Mouse (Mus musculus) c-Kit-positive CD71-positive TER-119-positive erythroid progenitor cells, embryonic 14.5 days (primary cell): ENCODE results near the gene Cse1l.

Experiments
- DNase-seq: peaks from one replicate; pipeline ENCODE4 v3.0.0-alpha.2; 2013; ENCODE audit warnings: low spot score

The Cse1l gene

DNA sequence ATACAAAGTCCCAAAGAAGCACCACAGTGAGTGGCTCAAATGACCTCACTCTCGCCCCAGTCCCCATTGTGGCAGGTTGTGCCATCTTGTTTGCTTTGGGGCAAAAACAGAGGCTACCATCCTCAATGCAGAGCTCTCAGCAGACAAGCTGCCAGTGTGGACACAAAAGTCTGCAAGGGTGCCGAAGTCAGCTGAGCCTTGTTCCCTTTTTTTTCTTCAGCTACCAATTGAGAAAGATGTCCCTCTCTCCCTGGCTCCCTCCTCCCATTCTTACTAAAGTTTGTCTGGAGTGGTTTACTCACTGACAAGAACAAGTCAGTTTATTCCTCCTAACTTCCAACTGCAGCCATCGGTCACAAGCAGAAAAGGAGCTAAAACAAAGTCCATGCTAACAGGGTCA, 70.5 kb downstream of the Cse1l start:
- DNase-seq = no peak

DNA sequence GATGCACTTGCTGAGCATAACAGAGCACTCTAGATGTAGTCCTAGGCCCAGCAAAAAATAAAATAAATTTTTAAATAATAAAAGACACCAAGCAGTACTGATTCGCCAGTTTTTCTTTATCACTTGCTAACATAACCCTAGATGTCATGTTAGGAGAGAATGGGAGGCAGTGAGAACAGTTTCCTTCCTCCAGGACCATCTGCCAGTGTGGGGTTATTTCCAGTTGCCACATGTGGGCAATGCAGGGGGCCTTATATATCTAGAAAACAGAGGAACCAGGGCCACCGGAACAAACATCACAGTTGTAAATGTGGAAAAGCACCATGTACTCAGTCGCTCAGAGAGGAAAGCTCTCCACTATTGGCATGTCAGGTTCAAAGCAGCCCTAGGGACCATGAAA, 71.7 kb downstream of the Cse1l start:
- DNase-seq = no peak

DNA sequence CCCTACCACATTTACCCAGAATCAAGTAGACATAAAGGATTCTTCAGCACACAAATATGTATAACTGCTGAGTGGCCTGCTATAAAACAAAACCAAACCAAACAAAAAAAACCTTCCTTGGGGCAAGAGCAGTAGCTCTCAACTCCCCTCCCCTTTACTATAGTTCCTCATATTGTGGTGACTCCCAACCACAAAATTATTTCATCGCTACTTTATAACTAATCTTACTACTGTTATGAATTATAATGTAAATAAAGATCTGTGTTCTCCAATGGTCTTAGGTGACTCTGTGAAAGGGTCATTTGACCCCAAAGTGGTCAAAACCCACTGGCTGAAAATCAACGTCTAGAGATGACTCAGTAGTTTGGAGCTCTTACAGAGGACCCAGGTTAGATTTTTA, 74.3 kb downstream of the Cse1l start:
- no peak for DNase-seq

DNA sequence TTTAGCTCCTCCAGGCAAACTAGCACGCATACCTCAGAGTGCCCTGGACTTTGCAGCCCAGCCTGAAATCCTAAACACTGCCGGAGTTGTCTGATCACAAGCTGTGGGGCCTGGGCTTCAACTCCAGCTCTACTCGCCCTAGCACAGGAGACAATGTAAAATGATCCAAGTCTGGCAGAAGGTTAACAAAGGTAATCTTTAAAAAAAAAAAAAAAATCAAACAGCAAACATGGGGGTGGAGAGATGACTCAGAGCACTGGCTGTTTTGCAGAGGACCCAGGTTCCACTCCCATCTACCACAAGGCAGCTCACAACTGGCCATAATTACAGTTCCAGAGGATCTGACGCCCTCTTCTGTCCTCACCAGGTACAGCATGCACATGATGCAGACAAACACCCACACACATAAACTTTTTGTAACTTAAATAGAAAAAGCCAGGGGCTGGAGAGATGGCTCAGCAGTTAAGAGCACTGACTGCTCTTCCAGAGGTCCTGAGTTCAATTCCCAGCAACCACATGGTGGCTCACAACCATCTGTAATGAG, 77.6 kb downstream of the Cse1l start:
- DNase-seq = no peak

DNA sequence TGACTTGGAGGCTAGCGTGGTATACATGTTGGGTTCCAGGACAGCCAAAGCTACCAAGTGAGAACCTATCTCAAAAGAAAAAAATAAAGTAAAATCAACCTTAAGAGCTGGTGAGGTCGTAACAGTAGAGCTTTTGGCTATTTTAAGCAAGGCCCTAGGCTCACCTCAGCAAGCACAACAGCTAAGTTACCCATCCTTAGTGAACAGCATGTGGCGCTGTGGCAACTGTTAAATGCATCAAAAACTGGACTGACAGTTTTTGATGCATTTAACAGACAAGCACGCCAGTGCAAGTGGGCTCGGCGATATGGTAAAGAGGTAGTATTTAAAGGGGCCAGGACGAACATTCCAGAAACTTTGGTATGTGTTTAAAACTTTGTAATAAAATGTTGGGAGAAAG, 85.0 kb downstream of the Cse1l start:
- no peak for DNase-seq

DNA sequence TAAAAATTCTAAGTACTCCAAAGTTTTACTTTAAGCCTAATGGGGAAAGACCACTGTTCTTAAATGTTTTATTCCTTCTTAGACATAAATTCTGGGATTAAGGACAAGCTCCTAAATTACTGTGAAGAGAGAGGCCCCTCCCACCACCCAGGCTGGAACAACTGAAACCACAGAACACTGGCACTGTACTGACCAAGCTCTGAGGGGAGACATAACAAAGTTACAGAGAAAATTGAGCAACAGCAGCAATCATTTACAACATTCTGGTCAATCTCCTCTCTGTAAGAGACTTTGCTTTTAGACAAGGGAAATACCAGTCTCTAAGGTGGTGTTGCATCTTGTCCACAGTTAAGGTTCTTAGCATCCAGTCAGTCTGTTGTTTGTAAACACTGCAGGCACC, 86.1 kb downstream of the Cse1l start:
- DNase-seq = no peak

DNA sequence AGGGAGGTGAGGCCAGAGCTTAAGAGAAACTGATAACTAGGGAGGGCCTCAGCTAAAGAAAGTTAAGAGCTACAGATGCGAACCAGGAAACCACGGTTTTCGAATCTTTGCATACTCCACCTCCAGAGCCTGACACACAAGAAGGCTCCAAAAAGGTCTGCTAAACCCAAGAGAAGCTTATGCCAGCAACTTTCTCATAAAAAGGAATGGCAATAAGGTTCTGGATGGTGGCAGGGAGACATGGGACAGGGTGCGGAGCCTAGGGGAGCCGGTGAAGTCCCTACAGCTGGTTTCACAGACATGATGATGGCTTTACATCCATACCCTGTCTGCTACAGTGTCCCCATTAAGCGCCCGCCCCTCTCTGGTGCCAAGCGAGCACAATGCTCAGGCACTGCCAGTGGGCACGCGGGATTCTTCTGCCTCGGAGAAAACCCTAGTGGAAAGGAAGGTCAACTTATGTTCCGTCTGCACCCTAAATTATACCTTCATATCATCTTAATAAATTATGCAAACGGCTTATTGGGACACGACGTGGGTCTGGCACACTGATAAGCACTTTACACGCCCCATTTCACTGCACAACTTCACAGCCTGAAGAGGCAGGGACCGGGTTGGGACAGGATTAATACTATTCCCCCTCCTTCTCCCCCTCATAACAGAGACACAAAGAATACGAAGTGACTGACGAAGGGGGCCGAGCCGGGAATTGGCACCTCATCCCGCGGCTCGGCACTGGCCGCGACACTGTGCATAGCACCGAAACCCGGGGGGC, 89.4 kb downstream of the Cse1l start:
- peak; percentile 51 for DNase-seq
